Mouse (Mus musculus): Measurements from ENCODE around the gene Smim10l1.
A peak's percentile ranks its signal among the peaks of the same experiment; 100 is the strongest.

The Smim10l1 gene

DNA sequence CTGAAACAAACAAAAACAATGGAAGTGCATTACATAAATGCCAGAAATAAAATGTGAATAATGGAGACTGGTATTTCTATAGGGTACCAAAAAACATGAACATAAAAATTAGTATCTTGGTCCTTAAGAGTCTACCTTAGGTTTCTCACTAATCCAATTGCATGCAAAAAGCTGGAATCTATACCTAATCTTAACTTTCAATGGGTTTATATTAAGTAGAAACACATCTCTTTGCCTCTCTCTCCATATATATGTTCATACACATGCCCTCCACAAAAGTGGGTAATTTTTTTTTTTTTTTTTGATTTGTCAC is at the start of gene Smim10l1:
Smim10l1 (plus strand) TSS at position 301 of the 313 bp plus-strand sequence.
- no peak for DNase-seq (ENCODE audit: low read depth, low spot score)

DNA sequence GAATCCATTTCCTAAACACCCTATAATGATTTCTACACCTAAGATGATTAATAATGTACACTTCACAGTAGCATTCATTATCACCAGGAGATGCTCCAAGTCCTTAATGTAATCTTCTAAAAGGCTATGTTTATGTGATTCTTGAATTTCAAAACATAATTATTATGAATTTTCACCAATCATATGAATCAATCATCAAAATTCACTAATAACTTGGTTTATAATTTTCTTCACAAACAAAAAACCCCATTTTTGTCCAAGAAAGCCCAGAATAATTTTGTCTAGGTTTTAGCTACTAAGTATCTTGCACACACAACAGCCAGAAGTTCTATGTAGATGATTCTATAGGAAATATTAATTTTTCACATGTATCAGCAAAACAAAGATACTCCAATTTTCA is 49.0 kb upstream of the Smim10l1 start, which contains the start of gene Tas2r140:
Tas2r140 (minus strand) TSS at position 101 of the 400 bp plus-strand sequence.
- DNase-seq (ENCODE audit: low read depth, low spot score), result no peak

- no peak for DNase-seq (ENCODE audit: low read depth, low spot score)
These were observed 12.5 kb upstream of the Smim10l1 start for GRCm38 (mm10) chr6:133092226-133092625.

DNA sequence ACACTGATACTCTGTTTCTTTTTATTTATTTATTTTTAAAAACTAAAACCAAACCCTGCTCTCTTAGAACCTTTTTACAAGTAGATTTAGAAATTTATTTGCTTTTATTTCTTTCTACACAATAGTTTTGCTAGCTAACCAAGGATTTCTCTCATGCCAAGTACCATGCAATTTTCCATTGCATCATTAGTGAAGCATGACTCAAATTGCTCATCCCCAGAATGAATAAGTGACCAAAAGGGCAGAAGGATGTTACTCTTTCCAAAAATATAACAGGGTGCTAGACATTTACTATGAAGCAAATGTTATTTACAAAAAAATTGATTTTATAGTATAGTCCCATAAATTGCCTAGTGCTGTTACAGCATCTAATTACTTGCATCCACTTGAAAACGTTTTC is 2.3 kb upstream of the Smim10l1 start:
- no peak for DNase-seq (ENCODE audit: low read depth, low spot score)

DNA sequence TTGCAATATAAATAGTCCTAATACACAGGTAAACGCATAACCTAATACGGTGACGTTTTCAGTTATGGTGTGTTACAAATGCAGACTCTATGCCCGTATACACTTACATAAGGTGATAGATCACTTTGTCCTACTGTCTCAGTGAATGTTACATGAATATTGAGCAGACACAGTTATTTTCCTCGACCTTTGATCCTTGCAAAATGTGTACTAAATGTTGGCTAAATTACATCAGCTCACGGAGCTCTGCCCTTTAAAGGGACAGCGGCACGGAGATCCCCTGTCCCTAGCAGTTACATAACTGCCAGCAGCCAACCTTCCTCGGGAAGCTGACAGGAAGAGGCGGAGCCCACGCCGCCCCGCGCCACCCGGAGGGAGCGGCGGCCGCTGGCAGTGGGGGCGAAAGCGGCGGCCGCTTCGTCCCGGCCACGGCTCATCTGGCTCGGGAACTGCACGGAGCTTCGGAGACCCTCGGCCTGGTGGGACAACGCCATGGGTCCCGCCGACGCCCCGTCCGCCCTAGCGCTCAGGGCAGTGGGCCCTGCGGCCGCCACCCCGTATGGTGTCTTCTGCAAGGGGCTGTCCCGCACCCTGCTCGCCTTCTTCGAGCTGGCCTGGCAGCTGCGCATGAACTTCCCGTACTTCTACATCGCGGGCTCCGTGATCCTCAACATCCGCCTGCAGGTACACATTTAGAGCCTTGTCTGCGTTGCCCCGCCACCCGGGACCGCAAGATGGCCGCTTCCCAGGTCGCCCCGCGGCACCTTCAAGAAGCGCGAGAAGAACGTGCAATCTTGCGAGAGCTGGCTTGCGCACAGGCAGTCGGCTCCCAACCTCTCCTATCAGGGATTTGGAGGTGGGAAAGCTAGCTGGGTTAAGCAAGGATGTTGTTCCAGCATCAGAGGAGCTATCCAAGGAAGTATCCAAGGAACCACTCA is 482 bp downstream of the Smim10l1 start:
- peak; percentile 78 for DNase-seq (ENCODE audit: low read depth, low spot score)

All from WW6 (cell line).